Mouse (Mus musculus) lung, adult 2 months (tissue): ENCODE data around the gene Wfdc16.

Source experiments
- CTCF ChIP-seq: fragments of 200-500 bp; IDR thresholded peaks from 2 replicates; pipeline ENCODE4 v1.5.1; 2011; ENCODE audit warnings: mild to moderate bottlenecking, low read length, control low read depth; ENCODE audit not compliant: insufficient read depth
- POLR2A ChIP-seq: fragments of 200-500 bp; IDR thresholded peaks from 2 replicates; pipeline ENCODE4 v1.6.1; 2011; ENCODE audit warnings: low read depth, mild to moderate bottlenecking, control low read depth, low read length, borderline replicate concordance; ENCODE audit errors: extremely low read depth

- no peak for TF ChIP-seq CTCF
- no peak for TF ChIP-seq POLR2A
These were observed 26.3 kb upstream of the Wfdc16 start for GRCm38 (mm10) chr2:164664851-164665250.
